Mouse (Mus musculus) pancreas, adult 10 weeks (tissue): ENCODE measurements around the gene Pbld1. TPM values are rescaled to one million over a fixed set of nuclear protein-coding genes. Genes with fewer than 3 reads are reported as not detected.

ENCODE experiments used
- polyA plus RNA-seq: library from polyadenylated mRNA; stranded (reverse); fragments of 350-450 nt; fragmentation: Illumina TruSeq; extraction: RNeasy Lipid Tissue Mini Kit (QIAGEN cat#74804); gene quantifications from one replicate; pipeline ENCODE4 v1.2.3, GENCODE M21; 2015; ENCODE audit warnings: low read depth, low replicate concordance; ENCODE audit not compliant: insufficient read depth

Pbld1 gene
- polyA plus RNA-seq, result 36.3 TPM

DNA sequence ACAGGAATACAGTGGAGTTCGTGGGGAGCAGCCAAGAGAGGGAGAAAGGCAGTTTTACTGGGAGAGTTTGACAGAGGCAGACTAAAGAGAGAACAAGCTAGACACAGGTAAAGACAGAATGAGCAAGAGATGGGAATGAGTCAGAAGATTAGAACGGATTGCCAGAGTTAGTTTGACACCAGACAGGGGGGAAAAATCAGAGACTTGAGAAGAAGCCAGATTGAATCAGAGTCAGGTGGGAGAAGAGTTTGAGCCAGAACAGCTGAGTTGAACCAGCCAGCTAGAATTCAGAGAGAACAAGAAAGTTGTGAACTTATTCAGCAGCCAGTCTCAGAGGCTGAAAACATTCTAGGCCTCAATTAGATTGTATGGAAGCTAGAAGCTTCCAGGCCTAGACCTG is at the start of gene Pbld1:
Gene Pbld1 (plus strand): TSS at position 301 of the 400 bp plus-strand sequence.

DNA sequence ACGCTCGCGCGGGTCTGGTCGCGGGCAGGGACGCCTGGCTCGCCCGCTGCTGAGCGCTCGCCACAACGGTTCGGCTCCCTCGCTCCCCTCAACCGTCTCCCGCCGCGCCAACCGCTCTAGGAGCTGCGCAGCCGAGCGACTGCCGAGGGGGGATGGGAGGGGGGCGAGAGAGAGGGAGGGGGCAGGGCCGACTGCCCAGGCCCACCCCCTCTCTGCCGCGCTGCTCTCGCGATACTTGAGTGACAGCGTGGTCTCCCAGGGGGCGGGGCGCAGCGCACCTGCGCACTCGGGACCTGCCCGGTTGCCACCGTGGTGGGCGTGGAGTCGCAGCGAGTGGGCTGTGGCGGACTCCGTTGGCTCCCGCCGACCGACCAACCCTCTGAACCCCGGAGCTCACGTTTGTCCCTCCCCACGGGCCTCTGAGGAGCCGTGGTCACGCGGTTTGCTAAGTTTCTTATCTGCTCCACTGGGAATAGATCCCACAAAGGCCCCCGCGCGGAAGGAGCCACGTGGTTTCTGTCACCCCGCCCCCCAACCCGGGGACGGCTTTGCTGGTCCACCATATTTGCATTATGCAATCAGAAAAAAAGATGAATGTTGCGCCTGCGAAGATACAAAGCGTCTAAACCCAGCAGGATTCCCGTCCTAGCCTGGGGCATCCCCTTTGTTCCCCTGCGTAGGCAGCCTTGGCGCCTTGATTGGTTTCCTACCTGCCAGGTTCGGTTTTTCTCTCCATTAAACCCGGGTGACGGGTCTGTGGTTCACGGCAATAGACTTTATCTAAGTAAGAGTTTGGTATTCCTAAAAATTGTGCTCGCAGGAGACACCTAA is 36.0 kb upstream of the Pbld1 start, which contains the start of the genes Hnrnph3 and Pbld2:
Gene Hnrnph3 (minus strand): TSS at position 469 of the 831 bp plus-strand sequence.
Gene Pbld2 (plus strand): TSS at position 567 of the 831 bp plus-strand sequence.

DNA sequence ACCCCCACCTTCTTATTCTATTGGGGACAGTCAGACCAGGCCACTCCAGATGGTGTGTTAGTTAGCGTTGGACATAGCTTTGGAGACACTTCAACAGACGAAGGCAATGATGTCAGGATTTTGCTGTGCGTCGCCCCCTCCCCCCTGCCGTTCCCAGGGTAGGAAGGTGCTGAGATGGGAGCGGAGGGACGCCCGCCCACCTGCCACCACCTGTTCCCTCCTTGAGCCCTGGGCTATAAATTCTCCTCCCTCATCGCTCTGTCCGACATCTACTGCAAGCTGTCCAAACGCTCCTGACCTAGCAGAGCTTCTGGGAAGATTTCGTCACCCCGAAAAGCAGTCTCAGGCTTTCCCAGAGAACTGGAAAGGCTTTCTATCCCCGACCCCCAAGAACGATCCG is 39.6 kb downstream of the Pbld1 start, which contains the start of gene Atoh7:
Gene Atoh7 (plus strand): TSS at position 131 of the 400 bp plus-strand sequence.

Other genes with a start within 250 kb of the Pbld1 start
- 0.39 TPM for gene Tet1, start 151.2 kb upstream of the Pbld1 start, polyA plus RNA-seq
- gene Slc25a16, start 139.5 kb upstream of the Pbld1 start, polyA plus RNA-seq, result 3.2 TPM
- gene Dna2, start 113.1 kb upstream of the Pbld1 start, polyA plus RNA-seq, result 0.48 TPM
- gene Rufy2, start 79.9 kb upstream of the Pbld1 start, polyA plus RNA-seq, result 3.1 TPM
- gene Hnrnph3, start 35.9 kb upstream of the Pbld1 start, polyA plus RNA-seq, result 25.9 TPM
- 12.7 TPM for gene Pbld2, start 35.8 kb upstream of the Pbld1 start, polyA plus RNA-seq
- 0.98 TPM for gene Atoh7, start 39.5 kb downstream of the Pbld1 start, polyA plus RNA-seq
- gene Mypn, start 143.8 kb downstream of the Pbld1 start, polyA plus RNA-seq, result not detected
- gene Herc4, start 183.6 kb downstream of the Pbld1 start, polyA plus RNA-seq, result 12.5 TPM